Mouse (Mus musculus): Measurements from ENCODE around the gene Zfr2. TPM values are rescaled to one million over a fixed set of nuclear protein-coding genes. Genes with fewer than 3 reads are reported as not detected.

The Zfr2 gene
- 5.2 and 6.0 TPM in 2 replicates for polyA plus RNA-seq (2012; rRNA removed)

DNA sequence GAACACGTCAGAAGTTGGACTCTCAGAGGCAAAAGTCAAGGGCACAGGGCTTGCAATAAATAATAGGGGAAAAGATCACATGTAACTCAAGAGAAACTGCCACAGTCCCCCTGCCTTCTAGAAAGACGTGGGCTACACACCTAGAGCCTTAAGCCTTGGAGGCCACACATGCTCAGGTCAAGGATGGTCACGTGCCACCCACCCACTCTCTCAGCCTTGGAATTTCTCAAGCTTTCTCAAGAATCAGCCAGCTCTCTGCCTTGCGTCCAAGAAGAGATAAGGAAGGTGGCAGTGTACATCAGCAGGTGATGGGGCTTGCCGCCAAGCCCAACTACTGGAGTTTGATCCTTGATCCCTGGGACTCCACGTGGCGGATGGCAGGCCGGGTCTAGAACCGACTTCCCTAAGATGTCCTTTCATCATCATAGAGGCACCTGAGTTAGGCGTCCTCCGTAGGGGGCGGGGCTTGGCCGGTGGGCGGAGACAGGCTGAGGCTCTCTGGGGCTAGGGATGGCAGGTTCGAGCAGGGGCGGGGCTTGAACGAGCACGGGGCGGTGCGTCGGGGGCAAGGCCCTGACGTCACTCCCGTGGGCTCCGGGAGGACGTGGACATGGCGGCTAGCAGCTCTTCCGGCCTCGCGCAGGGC lies at the start of gene Zfr2:
Zfr2 (plus strand) TSS at position 576 of the 646 bp plus-strand sequence.

DNA sequence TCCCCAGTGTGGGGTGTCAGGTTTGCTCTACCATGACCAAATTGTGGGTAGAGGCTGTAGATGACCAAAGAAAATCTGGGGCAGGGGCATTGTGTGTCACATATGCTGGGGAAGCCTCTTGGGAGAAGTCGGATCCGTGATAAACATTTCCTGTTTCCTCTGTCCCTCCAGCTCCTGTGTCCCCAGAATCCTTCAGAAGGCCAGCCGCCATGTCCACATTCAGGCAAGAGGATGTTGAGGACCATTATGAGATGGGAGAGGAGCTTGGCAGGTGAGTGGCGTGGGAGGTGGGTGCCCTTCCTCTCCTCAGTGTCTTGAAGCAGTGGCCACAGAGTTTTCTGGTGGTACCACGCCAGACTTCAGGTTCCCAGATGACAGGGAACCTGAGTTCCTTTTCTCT lies 49.1 kb upstream of the Zfr2 start, which contains the start of gene 4930442H23Rik:
4930442H23Rik (minus strand) TSS at position 45 of the 400 bp plus-strand sequence.

DNA sequence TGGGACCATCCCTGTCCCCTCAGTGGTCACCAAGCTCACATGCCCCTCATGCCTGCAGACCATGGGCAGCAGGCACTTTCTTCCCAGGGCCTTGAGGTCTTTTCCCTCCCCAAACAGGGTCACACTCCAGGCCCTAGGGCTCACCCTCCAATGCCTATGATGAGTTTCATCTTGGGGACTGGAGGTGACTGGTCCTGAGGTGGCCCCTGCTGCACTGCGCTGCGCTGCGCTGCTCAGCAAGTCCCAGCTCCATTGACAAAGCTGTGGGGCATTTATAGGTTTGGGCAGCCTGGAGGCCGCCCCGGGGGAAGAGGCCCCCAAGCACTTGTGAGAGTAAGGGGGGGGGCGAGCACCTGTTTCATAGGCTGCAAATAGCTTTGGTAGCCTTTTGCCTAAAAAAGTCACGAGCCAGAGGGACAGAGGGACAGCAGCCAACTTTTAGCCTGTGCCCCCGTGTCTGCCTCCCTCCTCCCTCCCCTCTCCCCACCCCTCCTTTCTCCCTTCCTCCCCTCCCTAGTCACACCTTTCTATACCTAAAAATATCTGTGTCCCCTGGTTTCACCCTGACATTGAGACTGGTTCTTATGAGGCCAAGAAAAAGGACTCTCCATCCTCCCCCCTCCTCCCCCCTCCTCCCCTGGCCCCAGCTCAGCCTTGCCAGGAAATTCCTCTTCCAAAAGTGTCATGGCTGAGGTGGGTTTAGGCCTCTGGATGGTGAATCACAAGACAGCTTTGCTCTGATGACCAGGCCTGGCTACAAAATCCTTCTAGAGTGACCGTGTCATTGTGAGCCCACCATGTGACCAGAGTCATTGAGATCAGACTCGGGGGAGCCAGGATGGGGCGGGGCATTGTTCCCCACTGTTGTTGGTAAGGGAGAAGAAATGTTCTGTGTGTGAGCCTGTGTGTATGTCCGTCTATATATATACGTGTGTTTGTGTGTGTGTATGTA lies 30.9 kb upstream of the Zfr2 start, which contains the start of gene Nmrk2:
Nmrk2 (minus strand) TSS at position 245 of the 952 bp plus-strand sequence.

DNA sequence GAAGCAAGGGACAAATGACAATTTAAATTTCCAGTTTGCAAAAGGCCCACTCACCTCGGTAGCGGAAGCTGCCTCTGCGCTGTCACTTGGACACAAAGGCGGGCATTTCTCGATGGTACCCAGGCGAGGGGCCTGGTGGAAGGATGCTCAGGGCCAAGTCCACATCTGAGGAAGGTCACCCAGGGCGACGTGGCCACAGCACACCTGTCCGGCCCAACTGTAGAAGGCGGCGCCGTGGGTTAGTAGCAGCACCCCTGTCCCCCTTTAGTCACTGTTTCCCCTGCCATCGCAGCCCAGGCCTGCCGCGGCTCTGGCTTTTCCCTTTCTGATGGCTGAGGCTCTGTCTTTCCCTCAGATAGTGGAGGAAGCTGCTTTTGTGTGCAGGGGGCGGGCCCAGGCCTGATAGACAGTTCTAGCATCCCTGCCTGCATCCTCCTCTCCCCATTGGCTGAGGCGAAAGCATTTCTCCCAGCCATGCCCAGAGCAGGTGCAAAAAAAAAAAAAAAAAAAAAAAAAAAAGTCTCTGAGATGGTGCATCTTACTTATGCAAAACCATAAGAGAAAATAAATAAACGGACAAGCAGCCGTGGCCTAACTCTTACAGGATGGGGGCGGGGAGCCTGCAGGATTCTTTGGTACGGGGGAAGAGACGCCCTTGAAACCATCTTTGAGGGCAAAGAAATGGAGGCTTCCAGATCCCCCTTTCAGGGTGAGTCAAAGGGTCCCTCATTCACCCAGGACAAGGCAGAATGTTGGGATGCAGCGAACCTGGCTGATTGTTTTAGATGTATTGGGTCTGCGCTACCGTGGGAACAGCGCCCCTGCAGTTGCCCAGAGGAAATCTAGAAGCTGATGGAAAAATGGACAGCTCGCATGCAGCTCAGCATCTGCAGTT lies 2.3 kb upstream of the Zfr2 start, which contains the start of gene Atcay:
Atcay (minus strand) TSS at position 396 of the 895 bp plus-strand sequence.

DNA sequence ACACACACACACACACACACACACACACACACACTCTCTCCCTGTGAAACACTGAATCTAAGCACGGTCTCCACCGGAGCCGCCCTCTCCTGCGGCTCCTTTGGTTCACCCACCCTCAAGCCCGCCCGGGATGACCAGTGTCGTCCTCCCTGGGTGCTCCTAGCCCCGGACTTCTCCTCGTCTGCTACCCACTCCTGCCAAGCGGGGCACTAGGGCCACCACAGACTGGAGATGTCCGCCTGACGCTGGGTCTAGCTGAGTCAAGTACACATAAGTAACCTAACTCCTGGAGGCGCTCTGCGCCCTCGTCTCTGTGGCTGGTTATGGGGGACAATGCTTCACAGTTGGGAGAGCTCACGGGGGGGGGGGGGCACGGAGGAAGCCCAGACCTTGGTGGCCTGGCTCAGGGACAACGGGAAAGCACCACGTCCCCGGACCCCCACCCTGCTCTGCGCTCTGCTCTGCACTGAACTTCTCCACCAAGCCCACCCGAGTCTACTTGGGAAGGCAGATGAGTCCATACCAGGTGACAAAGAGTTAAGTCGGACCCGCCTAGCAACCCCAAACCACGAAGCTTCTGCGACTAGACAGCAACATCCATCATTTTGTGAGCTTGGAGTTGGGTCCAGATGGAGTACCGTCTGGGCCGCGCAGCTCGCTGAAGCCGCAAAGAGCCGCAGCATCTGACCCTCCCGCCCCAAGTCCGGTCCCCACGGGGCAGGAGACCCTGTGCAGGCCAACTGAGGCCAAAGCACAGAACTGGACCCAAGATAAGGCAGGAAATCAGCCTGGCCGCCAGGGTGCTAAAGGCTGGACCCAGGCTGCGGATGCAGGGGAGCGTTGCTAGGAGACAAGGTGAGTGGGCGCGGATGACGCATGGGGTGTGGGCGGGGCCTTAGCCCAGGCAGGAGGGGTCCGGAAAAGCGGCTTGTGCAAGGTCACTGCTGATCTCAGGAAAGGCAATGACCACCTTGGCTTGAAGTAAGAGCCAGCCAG lies 19.8 kb downstream of the Zfr2 start, which contains the start of gene Matk:
Matk (plus strand) TSS at position 512 of the 996 bp plus-strand sequence.

DNA sequence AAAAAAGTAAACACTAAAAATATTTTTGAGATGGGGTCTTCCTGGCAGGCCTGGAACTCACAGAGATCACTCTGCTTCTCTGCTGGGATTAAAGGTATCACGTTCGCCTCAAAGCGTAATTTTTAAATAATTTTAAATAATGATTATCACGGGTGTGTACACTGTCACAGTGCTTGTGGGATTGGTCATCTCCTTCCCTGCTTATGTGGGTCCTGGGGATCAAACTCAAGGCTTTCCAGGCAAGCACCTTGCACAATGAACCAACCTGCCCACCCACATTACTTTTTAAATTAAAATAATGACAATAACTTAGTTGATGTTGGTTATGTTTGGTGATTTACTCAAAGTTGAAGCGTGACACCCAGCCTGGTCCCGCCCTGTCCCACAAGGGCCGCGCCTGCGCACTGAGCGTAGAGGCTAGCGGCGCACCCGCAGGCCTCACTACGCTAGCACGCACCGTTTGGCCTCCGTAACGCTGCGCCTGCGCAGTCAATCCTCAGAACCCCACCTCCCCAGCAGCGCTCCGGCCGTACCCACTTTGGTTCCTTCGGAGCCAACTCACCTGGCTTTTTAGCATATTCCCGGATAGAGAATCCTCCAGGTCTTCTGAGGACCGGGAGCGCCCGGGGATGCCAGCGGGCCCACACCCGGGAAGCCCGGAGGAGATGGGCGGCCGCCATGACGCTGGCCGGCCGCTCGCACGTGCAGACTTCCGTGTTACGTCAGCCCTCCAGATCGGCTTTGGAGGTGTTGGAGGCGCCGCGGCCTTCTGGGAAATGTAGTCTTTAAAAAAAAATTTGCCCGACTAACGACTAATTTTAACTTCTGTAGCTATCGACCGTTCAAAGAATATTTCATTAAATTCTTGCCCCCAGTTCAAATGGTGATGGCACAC lies 33.5 kb downstream of the Zfr2 start, which contains the start of the genes Mrpl54 and Apba3:
Mrpl54 (minus strand) TSS at position 724 of the 895 bp plus-strand sequence.
Apba3 (plus strand) TSS at position 750 of the 895 bp plus-strand sequence.

DNA sequence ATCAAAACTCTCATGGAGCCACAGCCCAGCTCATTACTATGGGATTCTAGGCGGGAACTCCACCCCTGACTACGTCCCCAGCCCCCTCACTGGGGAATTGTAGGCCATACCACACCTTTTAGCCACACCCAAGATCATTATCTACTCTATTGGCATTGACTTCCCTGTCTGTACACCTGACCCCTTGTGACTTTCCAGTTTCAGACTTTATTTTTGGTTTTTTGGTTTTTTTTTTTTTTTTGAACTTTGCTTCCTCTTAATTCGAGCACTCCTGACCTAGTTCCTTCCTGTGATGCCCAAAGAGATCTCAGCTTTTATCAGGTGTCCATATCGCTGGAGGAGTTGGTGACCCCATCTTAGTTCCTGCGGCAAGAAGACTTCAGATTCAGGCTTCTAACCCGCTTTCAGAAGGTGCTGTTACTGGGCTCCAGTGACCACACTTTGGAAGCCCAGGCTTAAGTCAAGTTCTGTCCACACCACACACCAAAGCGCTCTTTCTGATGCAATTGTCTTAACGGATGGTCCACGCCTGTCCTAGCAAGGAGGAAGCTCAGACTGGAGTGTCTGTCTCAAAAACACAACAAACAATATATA lies 58.7 kb downstream of the Zfr2 start, which contains the start of gene Tjp3:
Tjp3 (minus strand) TSS at position 71 of the 594 bp plus-strand sequence.

DNA sequence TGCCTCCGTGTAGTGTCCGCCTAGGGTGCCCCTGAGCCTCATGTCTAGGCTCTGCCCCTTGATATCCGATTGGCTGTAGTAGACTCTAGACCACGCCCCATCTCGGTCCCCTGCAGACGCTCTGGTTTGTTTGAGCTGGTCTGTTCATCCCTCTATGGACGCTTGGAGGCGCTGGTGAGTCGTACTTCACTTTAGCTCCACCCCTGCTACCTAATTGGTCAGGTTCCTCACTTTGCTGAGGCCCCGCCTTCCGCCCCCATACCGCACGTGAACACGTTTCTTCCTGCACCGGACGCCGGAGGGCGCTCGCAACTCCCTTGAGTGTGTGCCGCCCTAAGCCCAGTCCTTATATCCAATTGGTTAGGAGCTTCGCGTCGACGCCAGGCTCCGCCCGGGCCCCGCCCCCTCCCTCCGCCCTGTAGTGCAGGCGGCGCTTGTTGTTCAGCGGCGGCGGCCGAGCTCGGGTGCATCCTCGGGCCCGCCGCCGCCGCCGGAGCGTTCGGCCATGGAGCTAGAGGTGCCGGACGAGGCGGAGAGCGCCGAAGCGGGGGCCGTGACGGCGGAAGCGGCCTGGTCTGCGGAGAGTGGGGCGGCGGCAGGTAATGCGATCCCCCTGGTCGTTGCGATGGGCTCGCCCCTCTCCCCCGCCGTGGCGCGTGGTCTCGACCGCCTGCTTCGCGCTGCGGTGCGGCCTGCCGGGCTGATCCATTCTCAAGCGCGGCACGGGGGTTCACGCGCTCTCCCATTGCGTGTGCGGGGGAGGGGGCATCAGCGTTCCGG lies 59.8 kb downstream of the Zfr2 start, which contains the start of gene Pip5k1c:
Pip5k1c (plus strand) TSS at position 410 of the 780 bp plus-strand sequence.

Other genes starting within 250 kb of the Zfr2 start
- gene Gng7, start 218.2 kb upstream of the Zfr2 start, polyA plus RNA-seq (2012; rRNA removed): 0.71 and 1.1 TPM in 2 replicates
- 0.29 and 0.37 TPM in 2 replicates for gene Diras1, start 207.5 kb upstream of the Zfr2 start, polyA plus RNA-seq (2012; rRNA removed)
- gene Slc39a3, start 195.7 kb upstream of the Zfr2 start, polyA plus RNA-seq (2012; rRNA removed): 18.5 and 21.8 TPM in 2 replicates
- gene Sgta, start 173.0 kb upstream of the Zfr2 start, polyA plus RNA-seq (2012; rRNA removed): 106 and 140 TPM in 2 replicates
- gene Thop1, start 163.1 kb upstream of the Zfr2 start, polyA plus RNA-seq (2012; rRNA removed): 63.0 and 106 TPM in 2 replicates
- gene Creb3l3, start 134.3 kb upstream of the Zfr2 start, polyA plus RNA-seq (2012; rRNA removed): 2.0 and 3.8 TPM in 2 replicates
- 190 and 419 TPM in 2 replicates for gene Map2k2, start 127.2 kb upstream of the Zfr2 start, polyA plus RNA-seq (2012; rRNA removed)
- gene Zbtb7a, start 97.9 kb upstream of the Zfr2 start, polyA plus RNA-seq (2012; rRNA removed): 48.3 and 79.2 TPM in 2 replicates
- gene Pias4, start 65.2 kb upstream of the Zfr2 start, polyA plus RNA-seq (2012; rRNA removed): 25.3 and 28.0 TPM in 2 replicates
- gene Eef2, start 56.5 kb upstream of the Zfr2 start, polyA plus RNA-seq (2012; rRNA removed): 532 and 619 TPM in 2 replicates
- gene Dapk3, start 50.1 kb upstream of the Zfr2 start, polyA plus RNA-seq (2012; rRNA removed): 62.9 and 105 TPM in 2 replicates
- not detected in 2 replicates for gene 4930442H23Rik, start 49.3 kb upstream of the Zfr2 start, polyA plus RNA-seq (2012; rRNA removed)
- gene Nmrk2, start 31.1 kb upstream of the Zfr2 start, polyA plus RNA-seq (2012; rRNA removed): 0.67 TPM in 2 replicates
- 0.15 and 0.17 TPM in 2 replicates for gene Atcay, start 2.3 kb upstream of the Zfr2 start, polyA plus RNA-seq (2012; rRNA removed)
- gene Matk, start 19.8 kb downstream of the Zfr2 start, polyA plus RNA-seq (2012; rRNA removed): 1.5 and 3.0 TPM in 2 replicates
- gene Mrpl54, start 33.8 kb downstream of the Zfr2 start, polyA plus RNA-seq (2012; rRNA removed): 75.5 and 146 TPM in 2 replicates
- 58.9 and 73.0 TPM in 2 replicates for gene Apba3, start 33.8 kb downstream of the Zfr2 start, polyA plus RNA-seq (2012; rRNA removed)
- 85.6 and 104 TPM in 2 replicates for gene Tjp3, start 58.4 kb downstream of the Zfr2 start, polyA plus RNA-seq (2012; rRNA removed)
- gene Pip5k1c, start 59.8 kb downstream of the Zfr2 start, polyA plus RNA-seq (2012; rRNA removed): 33.5 and 41.8 TPM in 2 replicates
- gene Cactin, start 87.9 kb downstream of the Zfr2 start, polyA plus RNA-seq (2012; rRNA removed): 11.9 and 14.7 TPM in 2 replicates
- 17.8 and 29.6 TPM in 2 replicates for gene Tbxa2r, start 95.6 kb downstream of the Zfr2 start, polyA plus RNA-seq (2012; rRNA removed)
- 2.3 TPM in 2 replicates for gene Gipc3, start 110.1 kb downstream of the Zfr2 start, polyA plus RNA-seq (2012; rRNA removed)
- gene Hmg20b, start 117.3 kb downstream of the Zfr2 start, polyA plus RNA-seq (2012; rRNA removed): 95.3 and 125 TPM in 2 replicates
- gene Mfsd12, start 124.3 kb downstream of the Zfr2 start, polyA plus RNA-seq (2012; rRNA removed): 11.1 and 23.8 TPM in 2 replicates
- gene 4930404N11Rik, start 132.7 kb downstream of the Zfr2 start, polyA plus RNA-seq (2012; rRNA removed): 229 and 346 TPM in 2 replicates
- 64.1 and 71.5 TPM in 2 replicates for gene Fzr1, start 145.4 kb downstream of the Zfr2 start, polyA plus RNA-seq (2012; rRNA removed)
- gene Dohh, start 151.3 kb downstream of the Zfr2 start, polyA plus RNA-seq (2012; rRNA removed): 57.2 and 82.1 TPM in 2 replicates
- 0.54 and 0.88 TPM in 2 replicates for gene Gm48551, start 151.3 kb downstream of the Zfr2 start, polyA plus RNA-seq (2012; rRNA removed)
- 1.4 and 1.7 TPM in 2 replicates for gene Gm48552, start 155.8 kb downstream of the Zfr2 start, polyA plus RNA-seq (2012; rRNA removed)
- 455 and 473 TPM in 2 replicates for gene Smim24, start 159.9 kb downstream of the Zfr2 start, polyA plus RNA-seq (2012; rRNA removed)
- gene Nfic, start 222.5 kb downstream of the Zfr2 start, polyA plus RNA-seq (2012; rRNA removed): 27.0 and 33.0 TPM in 2 replicates
- gene Celf5, start 249.6 kb downstream of the Zfr2 start, polyA plus RNA-seq (2012; rRNA removed): 1.3 and 2.8 TPM in 2 replicates